Mouse (Mus musculus) liver, adult (tissue): ENCODE data around the gene Kat6b.

Source experiments
- GATA4 ChIP-seq: IDR thresholded peaks from 2 replicates; pipeline ENCODE4 v1.6.1; 2014; ENCODE audit warnings: mild to moderate bottlenecking, low read length; ENCODE audit not compliant: insufficient replicate concordance

Gene Kat6b

DNA sequence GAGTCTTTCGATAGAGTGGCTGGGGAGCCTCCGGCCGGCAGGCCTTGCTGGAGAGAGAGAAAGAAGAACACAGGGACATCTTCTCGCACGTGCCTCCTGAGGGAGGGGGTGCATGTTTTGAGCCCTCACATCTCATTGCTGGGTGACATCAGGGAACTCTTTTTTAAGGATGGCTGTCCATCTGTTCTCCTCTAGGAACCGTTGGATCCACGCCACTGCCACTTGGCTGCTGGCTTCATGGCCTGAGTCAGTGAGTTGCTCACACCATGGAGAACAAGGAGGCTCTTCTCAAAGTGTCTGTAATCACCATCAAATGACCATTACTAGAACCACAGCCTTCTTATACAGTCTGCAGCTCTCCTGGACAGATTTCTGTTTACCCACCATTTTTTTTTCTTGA is 108.4 kb downstream of the Kat6b start:
- TF ChIP-seq GATA4, result no peak

DNA sequence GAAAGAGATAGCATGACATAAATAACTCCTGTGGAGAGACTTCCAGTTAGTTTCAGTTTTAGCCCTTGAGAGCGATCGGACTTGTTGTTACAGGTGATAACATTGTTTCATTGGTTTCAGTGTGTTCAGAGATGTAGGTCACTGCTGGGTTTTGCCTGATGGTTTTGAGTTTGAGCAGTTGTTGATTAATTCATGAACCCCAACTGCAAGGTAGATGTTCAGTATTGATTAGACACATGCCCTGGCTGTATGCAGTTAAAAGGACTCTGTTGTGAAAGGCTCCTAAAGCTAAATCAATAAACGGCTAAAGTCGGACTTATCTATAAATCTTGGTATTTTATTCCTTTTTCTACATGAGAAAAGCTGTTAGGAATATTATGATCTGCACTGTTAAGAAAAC is 109.0 kb downstream of the Kat6b start:
- peak; percentile 59 for TF ChIP-seq GATA4

- TF ChIP-seq GATA4, result no peak
These were observed 110.9 kb downstream of the Kat6b start for GRCm38 (mm10) chr14:21592152-21592551.

GRCm38 (mm10) chr14:21592985-21593750 is 111.9 kb downstream of the Kat6b start:
- TF ChIP-seq GATA4, result no peak

DNA sequence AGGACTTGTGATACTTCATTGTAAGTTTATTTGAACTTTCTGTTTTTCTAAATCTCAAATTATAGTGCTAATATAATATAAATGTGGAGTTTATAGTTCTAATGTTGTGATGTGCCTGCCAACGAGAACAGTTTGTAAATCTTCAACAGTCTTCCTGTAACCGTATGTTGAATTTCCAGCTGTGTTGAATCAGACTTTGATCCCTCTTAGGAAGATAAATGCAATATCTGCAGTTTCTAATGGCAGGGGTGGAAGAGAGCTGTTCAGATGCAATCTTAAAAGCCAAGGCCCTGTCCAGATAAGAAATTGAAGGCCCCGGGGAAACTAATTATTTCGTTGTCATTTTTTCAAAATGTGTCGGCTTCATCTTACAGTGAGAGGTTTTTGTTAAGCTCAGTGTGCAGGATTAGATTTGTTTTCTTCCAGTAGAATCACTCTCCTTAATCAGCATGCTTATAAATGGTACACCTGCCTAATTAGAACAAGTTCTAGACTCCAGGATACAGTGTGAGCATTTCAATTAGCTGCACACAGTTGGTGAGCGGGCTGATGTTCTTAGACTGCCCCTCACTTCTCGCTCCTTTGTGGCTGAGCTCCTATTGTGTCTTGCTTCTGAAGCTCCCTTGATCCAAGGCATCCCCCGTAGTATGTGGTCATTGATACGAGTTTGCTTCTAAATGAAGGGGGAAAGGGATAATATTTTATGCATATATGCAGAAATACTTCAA is 118.4 kb downstream of the Kat6b start:
- no peak for TF ChIP-seq GATA4

GRCm38 (mm10) chr14:21600174-21600566 is 118.9 kb downstream of the Kat6b start:
- no peak for TF ChIP-seq GATA4

GRCm38 (mm10) chr14:21600628-21601027 is 119.4 kb downstream of the Kat6b start:
- no peak for TF ChIP-seq GATA4

DNA sequence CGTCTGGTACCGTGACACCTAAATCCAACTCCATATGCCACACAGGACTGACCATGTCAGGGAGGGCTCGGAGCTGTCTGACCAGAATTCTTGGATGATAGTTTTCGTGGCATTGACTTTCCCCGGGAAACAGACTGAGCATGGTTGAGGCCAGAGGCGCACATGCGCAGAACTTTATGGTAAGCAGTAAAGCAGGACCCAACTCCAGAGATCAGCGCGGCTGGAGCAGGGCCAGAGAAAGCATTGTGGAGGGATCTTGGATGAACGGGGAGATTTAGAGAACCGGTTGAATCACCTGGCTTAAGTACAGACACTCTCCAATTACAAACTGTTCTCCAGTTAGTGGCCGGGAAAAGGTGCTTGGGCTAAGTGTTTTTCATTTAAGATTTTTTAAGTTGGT is 120.9 kb downstream of the Kat6b start:
- TF ChIP-seq GATA4, result no peak

- no peak for TF ChIP-seq GATA4
These were observed 121.7 kb downstream of the Kat6b start for GRCm38 (mm10) chr14:21602937-21603336.

GRCm38 (mm10) chr14:21607686-21608085 is 126.5 kb downstream of the Kat6b start:
- TF ChIP-seq GATA4, result no peak

GRCm38 (mm10) chr14:21608886-21609285 is 127.7 kb downstream of the Kat6b start:
- TF ChIP-seq GATA4, result no peak

- no peak for TF ChIP-seq GATA4
These were observed 129.0 kb downstream of the Kat6b start for GRCm38 (mm10) chr14:21610224-21610623.

- no peak for TF ChIP-seq GATA4
These were observed 131.8 kb downstream of the Kat6b start for GRCm38 (mm10) chr14:21613031-21613430.

- no peak for TF ChIP-seq GATA4
These were observed 132.9 kb downstream of the Kat6b start for GRCm38 (mm10) chr14:21614103-21614502.

DNA sequence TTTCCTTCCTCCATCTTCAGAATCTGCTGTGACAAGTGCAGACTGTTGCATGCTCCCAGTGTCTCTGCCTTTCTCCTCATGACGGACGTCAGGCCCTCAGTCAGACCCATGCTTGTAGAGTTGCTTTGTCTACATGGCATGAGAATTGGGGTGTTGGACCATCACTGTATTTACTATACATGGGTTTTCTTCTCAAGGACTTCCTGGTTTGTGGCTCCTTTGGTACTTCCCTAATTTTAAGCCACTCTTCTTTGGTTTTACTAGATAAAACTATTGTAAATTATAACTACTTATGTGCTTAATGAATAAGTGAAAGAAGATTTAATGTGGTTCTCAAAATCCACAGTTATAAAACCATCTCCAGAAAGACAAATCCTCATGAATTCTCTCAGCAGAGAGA is 134.6 kb downstream of the Kat6b start:
- TF ChIP-seq GATA4, result no peak

GRCm38 (mm10) chr14:21617221-21617980 is 136.2 kb downstream of the Kat6b start:
- no peak for TF ChIP-seq GATA4
